Mouse (Mus musculus) urinary bladder, postnatal 25 days (tissue): ENCODE measurements at regions not wholly inside any gene's neighbourhood (a gene's known extent, or its start where the extent isn't known, plus 50 kb on each side); places are given as distances from the start of the nearest gene placed in this dataset.

ENCODE experiments used
- DNase-seq: peaks from one replicate; pipeline ENCODE4 v3.0.0; 2022; ENCODE audit warnings: low spot score

DNA sequence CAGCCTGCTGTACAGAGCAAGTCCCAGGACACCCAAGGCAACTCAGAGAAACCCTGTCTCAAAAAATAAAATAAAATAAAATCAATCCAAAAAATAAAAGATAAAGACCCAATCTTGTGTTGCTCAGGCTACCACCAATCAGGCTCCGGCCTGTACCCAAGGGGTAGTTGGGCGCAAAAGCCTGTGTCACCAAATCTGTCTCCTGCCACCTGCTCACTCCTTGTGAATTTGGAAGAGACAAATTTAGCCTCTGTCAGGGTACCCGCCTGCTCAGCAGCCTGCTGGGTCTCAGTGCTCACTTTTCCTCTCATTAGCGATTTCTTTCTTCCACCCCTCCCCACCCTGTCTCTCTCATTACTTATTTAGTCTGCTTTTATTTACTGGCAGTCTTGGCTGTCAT lies 54.6 kb downstream of the Sox4 start:
- no peak for DNase-seq

DNA sequence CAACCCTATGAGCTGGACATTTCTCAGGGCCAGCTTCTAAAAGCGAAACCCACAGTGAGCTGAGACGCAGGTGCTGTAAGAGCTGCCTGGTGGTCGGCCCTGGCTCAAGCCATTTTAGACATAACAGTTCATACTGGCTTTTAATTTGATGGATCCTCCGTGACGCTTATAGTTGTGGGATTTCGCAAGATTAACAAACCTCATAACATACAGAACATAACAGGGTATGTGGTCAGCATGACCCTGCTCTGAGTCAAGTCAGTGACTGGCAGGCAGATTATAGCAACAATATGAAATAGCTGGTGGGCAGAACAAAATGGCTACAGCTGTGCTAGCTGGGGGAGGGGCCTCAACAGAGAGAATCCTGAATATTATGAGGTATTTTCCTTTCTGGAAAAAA lies 60.6 kb downstream of the Sox4 start:
- DNase-seq, result no peak

DNA sequence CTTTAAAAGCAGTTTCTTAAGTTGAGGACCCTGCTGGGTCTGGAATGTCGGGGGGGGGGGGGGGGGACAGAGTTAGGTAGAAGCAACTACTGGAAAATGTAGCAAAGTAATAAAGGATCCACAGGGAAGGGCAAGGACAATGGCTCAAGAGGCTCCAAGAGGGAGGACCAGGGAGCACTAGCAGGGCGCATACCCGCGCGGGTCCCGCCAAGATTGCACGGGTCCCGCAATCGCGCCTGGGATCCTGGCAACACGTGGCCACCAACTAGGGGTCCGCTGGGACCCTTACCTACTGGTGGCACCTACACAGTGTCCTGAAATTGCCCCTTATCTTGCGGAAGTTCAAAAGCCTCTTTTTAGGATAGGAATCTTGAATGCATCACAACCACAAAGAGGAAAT lies 66.4 kb downstream of the Sox4 start:
- no peak for DNase-seq

DNA sequence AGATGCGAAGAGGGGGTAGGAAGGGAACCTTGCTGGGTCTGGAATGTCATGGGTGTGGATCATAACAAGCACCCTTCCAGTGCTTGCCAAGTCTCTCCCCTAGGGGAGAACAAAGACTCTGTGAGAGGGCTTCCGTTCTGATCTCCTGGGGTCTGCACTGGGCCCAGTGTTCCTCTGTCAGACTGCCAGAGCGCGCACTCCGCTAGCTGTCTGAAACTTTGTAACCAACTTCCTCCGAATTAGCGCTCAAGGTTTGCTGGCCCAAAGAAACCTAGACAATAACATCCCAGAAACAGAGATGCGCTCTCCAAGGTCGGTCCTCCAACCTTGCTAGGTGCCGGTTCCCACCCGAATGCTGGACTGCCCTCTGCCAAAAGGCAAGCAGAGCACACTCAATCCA lies 66.8 kb downstream of the Sox4 start:
- no peak for DNase-seq

DNA sequence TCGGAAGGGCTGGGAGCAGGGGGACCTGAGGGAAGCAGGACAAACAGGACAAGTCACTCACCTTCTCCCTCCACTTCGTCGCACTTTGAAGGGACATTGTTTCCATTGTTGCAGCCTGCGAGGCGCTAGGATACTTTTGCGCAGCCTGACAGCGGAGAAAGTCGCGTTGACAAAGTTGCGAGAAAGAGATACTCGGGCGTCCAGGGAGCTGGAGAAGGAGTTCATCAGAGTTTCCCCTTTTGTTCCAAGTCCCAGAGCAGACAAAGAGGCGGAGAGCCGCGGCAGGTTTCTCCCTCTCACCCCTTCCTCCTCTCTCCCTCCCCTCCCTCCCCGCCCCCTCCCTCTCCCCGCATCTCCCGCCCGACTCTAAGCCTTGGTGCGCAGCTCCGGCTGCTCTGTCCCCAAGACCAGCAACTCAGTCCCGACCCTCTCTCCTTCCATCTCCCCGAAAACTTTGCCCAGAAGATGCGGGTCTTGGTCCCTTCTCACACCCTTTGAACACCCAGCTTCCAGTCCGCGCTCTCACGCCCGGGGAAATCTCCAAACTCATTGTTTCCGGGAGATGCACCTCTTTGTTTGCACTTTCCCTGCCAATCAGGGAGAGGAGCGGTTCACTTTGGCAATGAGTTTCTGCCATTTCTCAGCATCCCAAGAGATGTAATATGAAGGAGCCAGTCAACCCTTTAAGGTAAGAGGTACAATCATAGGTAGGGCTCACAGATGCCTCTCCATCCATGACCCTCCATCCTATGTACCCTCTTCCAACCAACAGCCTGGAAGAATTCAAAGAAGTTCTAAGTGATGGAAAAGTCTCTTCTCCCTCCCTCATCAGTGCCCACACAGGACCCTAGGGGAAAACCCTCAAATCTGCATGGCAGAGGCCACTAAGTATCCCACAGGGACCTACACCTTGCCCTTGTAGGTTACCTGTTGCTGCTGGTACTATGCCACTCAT lies 68.2 kb downstream of the Sox4 start:
- no peak for DNase-seq

DNA sequence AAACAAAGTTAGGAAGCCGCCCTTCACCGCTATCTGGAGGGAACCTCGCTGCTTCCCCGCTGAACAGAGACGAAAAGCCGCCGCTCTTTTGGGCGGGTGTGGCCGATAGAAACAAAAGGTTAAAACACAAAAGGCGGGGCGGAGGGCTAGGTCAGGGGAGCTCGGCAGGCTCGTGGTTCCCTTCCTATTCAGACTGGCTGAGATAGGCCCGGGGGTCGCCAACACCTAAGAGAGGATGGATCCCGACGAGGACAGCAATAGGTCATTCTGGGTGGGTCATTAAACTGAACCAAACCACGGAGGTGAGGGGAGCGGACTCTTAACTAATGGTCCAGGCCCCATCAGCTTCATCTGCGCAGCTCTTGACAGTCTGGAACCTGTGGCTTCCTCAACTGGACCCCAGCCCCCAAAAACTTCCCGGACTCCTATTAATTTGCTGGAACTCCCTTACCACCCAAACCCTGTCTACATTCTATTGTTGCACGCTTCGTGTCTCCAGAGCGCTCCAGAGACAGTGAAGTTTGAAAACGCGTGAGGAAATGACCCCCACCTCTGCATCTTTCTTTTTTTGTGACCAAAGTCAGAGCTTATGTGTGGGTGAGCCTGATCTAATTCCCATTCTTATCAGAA lies 69.2 kb downstream of the Sox4 start:
- DNase-seq, result peak; percentile 34

DNA sequence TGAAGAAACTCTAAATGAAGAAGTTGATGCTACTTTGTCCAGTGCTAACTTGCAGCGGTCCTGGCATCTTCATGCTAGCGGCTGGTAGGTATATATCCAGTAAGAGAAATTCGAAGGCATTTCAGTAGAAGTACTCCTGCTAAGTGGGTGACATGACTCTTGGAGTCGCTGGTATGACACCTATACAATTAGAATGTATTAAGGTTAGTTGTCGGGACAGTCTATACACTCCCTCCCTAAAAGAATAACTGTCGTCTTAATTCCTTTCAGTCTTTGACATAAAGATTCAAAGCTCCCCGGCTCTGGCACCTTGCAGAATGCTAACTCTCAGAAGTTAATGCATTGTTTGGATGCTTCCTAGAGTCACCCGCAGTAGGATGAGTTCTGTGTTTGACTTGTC lies 70.1 kb downstream of the Sox4 start:
- DNase-seq, result no peak

DNA sequence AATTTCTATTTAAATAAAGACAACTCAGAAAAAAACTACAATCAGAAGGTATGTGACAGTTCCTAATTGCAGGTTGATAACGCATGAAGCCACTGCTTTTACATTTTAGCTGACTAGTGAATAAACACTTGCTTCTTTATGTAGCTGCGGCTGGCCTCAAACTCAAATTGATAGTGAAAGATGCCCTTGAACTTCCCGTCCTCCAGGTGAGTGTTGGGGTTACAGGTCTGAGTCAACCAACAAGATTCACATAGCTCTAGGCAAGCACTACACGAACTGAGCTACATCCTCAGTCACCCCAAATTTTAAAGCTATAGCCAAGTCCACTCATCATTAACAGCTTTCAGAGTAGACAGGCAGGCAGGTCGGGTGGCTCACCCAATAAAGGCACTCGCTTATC lies 72.6 kb downstream of the Sox4 start:
- no peak for DNase-seq

DNA sequence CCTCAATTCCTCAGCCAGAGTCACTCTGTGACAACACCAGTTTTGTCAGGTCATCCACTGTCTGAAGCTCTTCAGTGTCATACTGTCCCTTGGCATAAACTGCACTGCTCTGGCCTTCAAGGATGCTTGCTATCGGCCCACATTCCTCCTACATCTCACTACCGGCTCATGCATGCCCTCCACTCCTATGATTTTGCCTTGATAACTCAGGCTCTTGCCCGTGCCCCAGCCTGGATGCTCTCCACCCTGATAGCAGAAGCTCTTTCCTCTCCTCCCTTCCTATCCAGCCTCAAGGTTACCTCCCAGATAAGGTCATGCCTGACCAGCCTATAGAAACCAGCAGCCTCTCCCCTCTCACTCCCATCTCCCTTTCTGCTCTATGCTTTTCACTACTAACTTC lies 74.8 kb downstream of the Sox4 start:
- DNase-seq, result no peak

DNA sequence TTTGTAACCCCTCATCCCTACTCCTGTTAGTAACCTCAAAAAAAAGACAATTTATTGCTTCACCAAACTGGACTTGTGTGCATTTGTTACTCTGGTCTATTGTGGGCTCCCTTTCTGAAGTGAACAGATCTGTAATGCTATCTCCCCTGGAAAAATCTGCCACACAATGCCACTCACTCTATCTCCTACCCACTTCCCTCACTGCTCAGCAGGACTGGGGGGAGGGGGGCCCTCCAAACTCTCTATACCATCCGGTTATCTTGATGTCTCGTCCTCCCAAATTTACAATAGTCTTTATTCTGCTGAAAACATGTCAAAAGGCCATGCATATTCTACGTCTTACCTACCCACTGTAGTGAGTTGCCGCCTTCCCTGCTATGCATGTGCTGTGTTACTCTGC lies 76.7 kb downstream of the Sox4 start:
- no peak for DNase-seq

DNA sequence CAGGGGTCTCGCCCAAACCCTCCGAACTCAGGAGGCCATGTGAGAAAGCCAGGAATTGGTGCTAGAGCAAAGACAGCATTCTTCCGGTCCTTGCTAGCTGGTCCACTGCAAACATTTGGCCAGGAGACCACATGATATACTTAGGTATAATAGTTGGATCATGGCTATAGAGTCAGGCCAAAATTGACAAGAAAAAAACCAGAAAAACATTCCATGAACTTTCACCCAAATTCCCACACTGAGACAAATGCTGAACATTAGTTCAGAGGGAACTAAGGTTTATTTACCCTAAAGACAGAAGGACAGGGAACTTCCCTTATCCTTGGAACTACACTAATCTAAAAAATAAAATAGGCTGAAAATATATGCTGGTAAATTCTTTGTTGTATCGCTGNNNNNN lies 82.8 kb downstream of the Sox4 start:
- no peak for DNase-seq

DNA sequence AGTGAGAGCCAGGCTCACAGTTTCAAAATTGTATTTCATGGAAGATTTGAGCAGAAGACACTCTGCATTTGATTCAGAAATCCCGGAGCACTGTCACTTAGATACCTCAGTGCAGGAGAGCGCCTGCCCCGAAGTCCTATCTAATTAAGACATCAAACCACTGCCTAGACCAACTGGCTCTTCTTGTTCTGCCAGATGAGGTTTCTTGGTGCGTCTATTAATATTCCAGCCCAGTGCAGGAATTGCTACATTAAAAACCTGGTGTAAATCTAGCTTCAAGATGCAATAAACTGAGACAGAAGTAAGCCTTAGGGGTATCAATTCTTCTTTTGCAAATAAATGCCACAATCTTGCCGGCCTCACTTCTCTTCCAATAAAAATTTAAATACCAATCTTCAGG lies 86.3 kb downstream of the Sox4 start:
- DNase-seq, result peak; percentile 24

DNA sequence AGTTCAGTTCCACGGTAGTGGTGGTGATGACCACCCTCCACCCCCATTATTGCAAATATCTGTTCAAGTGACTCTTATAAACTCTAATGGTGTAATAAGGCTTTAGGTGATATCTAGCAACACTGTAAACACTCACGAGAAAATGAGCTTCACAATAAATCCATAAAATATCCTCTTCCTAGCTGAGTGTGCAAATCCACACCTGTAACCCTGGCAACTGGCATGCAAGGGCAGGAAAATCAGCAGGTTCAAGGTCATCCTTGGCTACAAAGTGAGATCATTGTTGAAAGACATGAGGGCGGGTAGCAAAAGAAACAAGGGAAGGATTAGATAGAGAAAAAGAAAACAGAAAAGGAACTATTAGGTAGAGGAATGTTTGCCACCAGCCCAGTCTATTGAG lies 86.8 kb downstream of the Sox4 start:
- no peak for DNase-seq

DNA sequence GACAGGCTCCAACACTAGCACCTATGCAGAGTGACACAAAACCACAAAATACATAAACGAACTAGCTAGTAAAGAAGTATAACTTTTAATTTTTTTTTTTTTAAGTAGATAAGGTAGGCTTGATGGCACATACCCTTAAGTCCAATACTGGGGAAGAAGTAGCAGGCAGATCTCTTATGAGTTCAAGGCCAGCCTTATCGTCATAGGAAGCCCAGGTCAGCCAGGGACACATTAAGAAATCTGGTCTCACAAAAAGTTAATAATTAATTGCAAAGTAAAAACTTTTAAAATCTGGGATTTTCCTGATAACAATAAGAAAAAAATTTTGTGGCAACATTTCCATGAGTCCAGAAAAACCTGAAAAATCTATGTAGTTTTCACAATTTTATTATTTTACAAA lies 92.9 kb downstream of the Sox4 start:
- DNase-seq, result no peak

DNA sequence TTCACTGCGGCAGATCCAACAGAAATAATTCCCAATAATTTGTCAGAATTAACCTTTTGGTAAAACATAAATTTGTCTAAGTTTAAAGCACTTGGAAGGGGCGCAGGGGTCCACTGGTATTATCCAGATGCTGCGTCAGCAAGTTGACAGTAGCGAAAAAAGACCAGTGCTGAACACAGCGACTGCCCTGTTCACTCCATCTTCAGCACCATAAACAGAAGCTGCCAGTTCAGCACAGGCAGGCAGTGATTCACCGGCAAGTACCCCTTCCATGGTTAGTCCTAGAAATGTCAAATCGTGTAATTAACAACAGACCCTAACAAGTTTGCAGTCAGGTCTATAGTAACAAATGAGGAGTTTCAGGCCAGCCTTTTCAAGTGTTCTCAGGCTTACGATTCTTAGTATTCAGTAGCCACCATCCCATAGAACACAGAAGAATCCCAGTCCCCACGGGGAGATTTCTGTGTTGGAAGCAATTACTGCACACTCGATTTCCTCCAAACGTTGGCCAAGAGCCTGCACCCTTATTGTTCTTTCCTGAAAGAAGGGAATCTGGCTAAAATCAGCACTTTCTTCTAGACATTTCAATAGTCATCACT lies 93.6 kb downstream of the Sox4 start:
- DNase-seq, result no peak

DNA sequence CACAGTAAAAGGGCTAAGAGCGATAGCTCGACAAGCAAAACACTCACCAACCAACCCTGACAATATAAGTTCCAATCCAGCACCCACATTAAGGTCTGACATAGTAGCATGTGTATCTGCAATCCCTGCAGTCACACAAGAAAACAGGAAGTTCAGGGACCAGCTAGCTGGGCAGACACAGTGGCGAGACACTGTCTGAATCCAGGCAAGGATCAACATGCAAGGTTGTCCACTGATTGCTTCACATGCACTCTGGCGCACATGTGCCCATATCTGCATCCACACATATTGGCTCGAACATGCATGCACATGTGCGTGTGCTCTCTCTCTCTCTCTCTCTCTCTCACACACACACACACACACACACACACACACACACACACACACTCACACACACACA lies 95.5 kb downstream of the Sox4 start:
- DNase-seq, result no peak

DNA sequence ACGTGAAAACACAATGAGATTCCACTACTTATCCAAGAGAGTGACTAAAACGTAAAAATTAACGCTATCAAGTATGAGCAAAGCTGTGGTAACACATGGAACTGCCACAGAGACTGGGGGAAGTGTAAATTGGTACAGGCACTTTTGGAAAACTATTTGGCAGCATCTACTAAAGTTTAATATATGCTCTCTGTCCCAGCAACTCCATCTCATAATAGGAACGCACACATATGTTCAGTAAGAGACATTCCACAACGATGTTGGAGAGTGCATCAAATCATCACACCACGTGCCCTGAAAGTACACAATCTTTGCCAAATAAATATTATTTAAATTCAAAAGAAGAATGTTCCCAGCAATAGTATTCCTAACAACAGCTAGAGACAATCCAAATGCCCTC lies 96.3 kb downstream of the Sox4 start:
- DNase-seq, result no peak

DNA sequence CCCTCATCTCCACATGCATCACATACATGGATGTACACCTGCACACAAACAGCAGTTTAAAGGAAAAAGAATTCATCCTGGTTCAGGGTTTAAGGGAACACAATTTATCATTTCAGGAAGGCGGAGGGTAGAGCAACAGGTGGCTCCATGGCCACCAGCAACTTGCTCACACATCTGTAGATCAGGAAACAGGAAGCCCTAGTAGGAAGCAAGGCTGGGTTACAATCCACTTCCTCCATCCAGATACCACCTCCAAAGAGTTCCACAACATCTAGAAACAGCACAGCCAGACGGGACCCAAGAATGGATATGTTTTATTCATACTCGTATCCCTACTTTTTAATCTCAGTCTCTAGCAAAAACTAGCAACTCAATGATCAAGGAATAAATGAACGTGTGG lies 97.0 kb downstream of the Sox4 start:
- no peak for DNase-seq

DNA sequence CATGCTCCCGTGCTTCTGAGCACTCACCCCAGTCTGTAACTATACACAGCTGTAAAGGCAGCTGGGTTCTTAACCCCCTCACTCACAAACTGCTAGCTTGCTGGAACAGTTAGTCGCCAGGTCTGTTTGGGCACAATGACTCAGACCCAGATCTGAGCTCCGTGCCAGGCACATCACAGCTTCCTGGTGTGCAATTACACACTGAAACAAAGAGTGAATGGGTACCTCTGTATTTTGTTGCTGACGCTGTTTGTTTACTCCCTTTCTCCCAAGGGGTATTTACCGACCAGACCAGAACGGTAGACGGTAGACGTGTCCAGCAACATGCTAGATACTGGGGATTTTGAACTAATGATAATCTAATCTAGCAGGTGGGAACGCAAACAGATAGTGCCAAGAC lies 99.3 kb downstream of the Sox4 start:
- no peak for DNase-seq

DNA sequence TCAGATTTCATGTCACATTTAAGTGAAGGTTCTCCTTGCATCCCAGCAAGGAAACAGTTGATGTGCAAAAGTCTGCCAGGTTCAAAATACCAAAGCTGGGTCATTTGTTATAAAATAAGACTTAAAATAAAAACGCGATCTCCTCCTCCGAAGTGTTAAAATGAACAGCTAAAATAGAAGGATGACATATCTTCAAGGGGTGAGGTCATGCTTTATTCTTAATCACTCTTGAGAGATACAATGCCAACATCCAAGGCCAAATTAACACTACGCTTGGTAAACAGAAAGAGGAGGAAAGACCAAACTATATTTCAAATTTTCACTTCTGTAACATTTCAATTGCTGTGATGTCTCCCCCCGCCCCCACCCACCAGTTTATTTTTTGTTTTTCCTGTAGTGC lies 105.2 kb downstream of the Sox4 start:
- DNase-seq, result no peak

DNA sequence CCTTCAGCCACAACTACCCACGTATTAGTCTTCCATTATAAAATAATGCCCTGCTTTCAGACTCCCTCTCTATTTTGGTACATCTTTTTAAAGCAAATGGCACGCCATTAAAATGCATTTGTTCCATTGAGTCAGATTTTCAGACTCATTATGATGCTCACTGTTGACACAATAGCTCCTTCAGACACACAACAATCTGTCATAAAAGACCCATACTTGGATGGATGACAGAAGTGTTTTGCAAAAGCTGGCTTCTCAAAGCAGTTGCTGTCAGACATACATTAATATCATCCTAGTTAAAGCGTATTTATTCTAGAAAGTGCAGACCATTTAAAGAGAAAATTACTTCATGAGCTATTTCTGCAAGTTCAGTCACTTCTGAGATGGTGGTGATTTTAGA lies 106.0 kb downstream of the Sox4 start:
- DNase-seq, result no peak

DNA sequence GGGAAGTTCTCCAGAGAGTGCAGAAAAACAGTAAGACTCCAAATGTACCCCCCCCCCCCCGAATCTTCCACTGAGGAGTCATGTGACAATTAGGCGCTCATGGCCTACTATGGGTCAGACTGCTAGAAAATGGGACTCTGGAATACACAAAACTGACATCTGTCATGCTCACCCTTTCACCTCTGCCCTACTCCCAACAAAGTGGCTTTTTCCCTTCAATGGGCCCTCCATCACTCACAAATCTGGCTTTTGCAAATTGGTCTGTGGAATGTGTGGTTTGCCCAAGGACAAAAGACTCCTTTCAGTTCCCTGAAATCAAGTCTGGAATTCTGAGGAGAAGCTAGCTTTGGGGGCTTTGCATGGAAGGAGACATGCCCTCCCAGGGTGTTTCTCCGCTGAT lies 109.0 kb downstream of the Sox4 start:
- DNase-seq, result no peak

DNA sequence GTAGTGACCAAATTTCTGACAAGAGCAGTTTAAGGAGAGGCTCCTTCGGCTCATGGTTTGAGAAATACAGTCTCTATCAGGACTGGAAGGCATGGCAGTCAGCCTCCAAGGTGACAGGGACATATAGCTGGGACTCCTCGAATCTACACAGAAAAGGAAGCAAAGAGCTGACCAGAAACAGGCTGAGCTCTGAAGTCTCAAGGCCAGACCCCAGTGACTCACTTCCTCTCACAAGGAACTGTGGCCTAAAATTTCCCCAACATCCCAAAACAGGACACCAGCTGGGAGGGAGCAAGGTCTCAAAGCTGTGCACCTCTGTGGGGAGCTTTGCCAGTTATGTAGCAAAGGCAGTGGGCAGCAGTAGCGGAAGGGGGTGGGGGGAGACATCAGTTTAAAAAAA lies 110.7 kb downstream of the Sox4 start:
- no peak for DNase-seq
